Mouse (Mus musculus): ENCODE measurements around the gene Rai1.

GRCm38 (mm10) chr11:60115024-60115538 lies 10.3 kb downstream of the Rai1 start:
- TF ChIP-seq CTCF (IDR thresholded peaks at IDR 0.05; ENCODE audit: low read depth) (peak; percentile 9; the same call in 1 of the 2 replicates), EP300 (optimal IDR thresholded peaks at IDR 0.05) (no peak)
